Mouse (Mus musculus): ENCODE measurements around the gene Gm37240.

GRCm38 (mm10) chr3:85337881-85338754, 549.2 kb downstream of the Gm37240 start:
- TF ChIP-seq CTCF (IDR thresholded peaks at IDR 0.05; ENCODE audit: borderline replicate concordance, insufficient read depth, low read depth, low read length) (no peak), POLR2A (IDR thresholded peaks at IDR 0.05; ENCODE audit: borderline replicate concordance, insufficient read depth, low read length) (no peak)
